Mouse (Mus musculus): ENCODE measurements around the gene RPS10-NUDT3. TPM values are rescaled to one million over a fixed set of nuclear protein-coding genes. Genes with fewer than 3 reads are reported as not detected.

The RPS10-NUDT3 gene
- total RNA-seq, 2 experiments from 2014 or later: 1.5 TPM; not detected in 1

DNA sequence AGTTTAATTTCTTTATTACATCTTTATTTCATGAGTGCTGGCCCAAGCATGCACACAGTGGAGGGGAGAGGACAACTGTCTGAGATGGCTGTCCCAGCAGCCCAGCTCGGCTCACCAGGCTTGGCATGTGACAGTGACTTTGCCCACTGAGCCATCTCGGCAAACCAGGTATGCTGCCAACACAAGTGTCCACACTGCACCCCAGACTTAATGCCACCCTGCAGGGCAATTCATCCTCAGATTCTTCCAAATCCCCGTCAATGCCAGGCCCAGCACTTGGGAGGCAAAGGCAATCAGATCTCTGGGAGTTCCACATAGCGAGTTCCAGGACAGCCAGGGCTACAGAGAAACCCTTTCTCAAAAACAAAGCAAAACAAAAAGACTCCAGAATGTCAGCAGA lies 22.0 kb downstream of the RPS10-NUDT3 start:
- DNase-seq (ENCODE audit: extremely low spot score in 1 of 2, low spot score in 1 of 2): no peak

DNA sequence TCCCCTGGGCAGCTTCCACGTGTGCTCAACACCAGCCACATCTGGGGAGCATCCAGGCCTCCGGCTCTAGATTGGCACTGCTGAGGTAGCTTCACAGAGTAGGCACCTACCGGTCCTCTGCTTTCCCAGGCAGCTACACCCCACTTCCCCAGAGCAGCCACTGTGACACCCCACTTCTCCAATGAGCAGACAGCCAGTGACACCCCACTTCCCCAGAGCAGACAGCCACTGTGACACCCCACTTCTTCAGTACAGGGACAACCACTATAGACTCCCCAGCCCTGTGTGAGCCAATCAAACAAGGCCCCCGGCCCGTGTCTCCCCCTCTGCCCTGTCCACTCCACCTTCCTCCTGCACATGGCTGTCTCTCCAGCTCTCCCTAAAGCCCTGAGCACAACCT lies 23.0 kb downstream of the RPS10-NUDT3 start:
- DNase-seq (ENCODE audit: extremely low spot score in 1 of 2, low spot score in 1 of 2): no peak

DNA sequence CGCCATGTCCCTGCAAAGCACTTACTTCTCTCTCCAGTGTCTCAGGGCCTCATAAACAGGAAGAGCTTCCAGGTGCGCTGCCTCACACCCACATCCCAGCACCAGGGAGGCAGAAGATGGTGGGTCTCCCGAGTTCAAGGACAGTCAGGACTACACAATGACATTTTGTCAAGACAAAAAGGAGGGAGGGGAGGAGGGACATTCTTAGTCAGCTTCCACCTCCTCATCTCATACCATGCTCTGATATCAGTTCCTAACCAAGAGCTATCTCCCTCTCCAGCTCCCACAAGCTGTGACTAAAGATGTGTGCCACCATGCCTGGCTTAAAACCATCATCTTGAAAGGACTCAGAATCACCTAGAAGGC lies 23.5 kb downstream of the RPS10-NUDT3 start:
- DNase-seq (ENCODE audit: extremely low spot score in 1 of 2, low spot score in 1 of 2): no peak

DNA sequence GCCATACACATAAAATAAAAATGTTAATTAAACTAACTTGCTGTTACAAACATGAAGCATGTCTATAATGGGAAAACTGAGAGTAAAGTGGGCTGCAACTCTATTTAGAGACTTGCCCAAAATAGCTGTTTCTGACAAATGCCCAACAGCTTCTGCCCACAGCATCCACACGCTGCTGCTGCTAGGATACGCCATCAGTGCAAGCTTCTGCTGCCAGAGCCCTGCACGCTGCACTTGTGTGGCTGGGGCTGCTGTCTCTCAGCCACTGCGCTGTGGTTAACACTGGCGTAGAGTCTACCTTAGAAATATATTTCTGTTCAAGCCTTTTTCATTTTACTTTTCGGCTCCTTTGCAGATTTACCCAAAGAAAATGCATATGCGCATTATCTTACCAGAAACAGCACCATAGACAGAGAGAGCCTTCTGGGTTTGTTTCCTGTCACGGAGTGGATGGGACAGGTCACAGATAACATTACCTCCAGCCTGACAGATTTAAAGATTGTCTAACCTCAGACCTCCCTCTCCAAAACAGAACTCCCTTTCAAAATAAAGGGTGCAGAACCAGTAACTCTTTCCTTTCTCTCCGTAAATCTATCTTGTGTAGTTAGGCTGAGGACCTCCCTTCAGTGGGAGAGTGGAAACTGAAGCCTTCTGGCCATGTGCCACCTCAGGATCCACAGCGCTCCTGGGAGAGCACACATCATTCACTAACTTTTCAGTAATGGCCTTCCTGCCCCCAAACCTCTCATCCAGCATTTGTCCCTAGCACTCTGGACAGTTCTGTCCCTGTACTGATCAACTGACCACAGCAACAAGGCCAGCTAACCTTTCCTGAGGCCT lies 24.1 kb downstream of the RPS10-NUDT3 start:
- DNase-seq (ENCODE audit: extremely low spot score in 1 of 2, low spot score in 1 of 2): peak in 1 of 2 experiments; percentile 51

DNA sequence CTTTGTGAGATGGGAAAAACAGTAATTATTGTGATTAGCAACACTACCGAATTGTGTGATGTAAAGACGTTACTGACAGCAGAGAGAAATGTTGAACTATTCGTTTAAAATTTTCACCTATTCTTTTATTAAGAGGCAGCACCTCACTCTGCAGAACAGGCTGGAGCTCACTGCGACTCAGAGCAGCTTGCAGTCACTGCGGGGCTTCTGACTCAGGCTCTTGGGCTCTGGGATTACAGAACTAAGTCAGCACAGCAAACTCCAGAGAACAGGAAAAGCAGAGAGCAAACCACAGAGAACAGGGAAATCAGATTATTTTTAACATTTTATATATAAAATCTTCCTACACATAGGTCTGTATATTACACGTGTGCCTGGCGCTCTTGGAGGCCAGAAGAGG lies 25.4 kb downstream of the RPS10-NUDT3 start:
- no peak for DNase-seq (ENCODE audit: extremely low spot score in 1 of 2, low spot score in 1 of 2)

DNA sequence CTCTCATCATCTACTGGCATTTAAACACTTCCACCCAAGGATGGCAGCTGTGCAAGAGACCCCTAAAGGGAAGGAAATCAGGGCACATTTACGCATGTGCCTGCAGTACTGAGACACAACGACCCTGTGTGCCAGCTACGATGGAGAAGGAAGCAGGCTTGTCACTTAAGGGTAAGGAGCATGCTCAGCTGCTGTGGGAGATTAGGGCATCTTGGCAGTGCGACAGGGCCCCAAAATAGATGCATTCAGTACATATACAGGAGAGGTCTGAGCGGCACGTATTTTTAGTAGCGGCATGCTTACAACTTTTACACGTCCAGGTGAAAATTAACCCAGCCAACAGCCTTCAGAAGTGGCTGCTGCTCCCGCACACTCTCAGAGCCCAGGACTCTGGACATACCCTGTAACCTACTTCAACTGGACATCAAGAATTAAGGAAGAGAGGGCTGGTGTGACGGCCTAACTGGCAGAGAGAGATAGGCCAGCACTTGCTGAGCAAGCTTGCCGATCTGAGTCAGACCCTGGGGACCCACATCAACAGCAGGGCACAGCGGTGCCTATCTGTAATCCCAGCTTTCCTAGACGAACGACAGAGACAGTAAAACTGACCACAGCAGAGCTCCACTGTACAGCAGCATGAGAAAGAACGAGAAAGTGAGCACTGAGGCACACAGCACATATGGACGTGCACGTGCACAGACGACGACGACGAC lies 31.3 kb downstream of the RPS10-NUDT3 start:
- no peak for DNase-seq (ENCODE audit: extremely low spot score in 1 of 2, low spot score in 1 of 2)

DNA sequence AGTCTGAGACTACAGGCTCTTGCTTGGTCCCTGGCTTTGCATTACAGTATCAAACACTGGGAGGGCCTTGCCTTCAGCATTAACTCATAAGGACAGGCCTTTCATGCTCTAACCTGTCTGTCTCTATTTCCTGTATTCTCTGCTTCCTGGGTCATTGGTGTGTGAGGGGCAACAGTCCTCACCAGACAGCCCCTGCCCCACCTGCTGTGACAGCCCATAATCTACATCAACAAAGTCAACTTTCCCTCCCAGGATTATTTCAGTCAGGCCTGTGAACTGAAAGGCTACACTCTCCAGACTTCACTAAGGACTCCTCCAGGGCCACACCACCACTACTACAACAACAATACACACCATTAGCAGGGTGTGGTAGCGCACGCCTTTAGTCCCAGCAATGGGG lies 32.0 kb downstream of the RPS10-NUDT3 start:
- no peak for DNase-seq (ENCODE audit: extremely low spot score in 1 of 2, low spot score in 1 of 2)

DNA sequence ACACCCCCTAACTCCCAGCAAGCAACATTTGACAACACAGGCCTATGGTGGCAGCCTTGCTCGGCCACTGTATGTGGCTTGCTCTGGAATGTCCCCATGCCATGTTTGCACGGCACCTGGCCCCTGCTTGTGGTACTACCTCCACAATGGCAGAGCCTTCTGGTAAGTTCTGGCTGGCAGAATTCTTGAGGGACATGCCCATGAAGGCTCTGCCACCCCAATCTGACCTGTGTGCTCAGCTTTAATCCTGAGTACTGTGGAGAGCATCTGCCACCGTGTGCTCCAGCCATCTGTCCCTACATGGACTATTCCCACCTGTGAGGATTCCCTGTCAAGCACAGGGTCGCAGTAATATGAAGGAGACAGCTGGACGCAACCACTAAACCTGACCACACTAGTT lies 34.2 kb downstream of the RPS10-NUDT3 start:
- no peak for DNase-seq (ENCODE audit: extremely low spot score in 1 of 2, low spot score in 1 of 2)

DNA sequence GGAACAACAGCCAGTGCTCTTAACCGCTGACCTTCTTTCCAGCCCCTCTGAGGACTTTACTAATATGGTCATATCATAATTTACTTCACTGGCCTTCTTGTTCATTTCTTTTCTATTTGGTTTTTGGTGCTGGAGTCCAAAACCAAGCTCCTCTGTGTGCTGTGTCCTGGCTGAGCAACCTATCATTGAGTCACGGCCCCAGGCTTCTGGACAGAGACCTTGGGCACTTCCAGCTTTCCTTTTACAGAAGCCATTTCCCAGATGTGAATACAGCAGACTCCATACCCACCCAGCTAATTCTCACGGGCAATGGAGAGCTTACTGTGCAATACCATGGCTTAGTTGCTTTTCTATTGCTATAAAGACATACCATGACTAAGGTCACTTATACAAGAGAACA lies 34.7 kb downstream of the RPS10-NUDT3 start:
- no peak for DNase-seq (ENCODE audit: extremely low spot score in 1 of 2, low spot score in 1 of 2)

DNA sequence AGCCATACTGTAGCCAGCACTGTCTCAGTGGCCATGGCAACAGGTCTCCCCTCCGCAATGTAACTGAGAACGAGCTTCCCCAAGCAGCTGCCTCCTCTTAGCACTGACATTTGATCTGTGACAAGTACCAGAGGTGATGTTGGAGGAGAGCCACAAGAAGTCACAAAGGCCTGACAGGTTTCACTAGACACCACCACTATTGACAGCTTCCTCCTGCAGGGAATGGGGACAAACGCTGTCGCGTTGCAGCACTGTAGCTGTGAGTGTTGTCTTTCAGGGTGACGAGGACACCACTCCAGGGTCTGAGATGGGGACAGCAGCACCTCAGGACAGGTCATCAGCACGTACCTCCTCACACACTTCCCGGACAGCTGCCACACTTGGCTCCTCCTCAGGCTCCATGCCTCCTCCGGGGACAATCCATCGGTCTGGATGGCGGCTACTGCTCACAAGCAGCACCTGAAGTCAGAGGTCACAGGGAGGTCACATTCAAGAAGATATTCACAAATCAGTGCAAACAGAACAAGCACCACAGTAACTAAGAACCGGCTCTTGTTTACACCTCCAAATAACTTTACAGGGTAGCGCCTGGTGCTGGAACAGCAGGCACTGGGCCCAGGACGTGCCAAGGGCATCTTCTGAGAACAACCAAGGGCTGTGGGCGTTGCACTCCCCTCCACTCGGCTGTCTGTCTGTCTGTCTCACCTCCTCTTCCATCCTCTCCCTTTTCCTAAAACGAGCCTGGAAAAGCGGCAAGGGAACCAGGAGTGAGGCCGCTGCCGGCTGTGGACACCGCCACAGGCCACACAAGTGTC lies 38.4 kb downstream of the RPS10-NUDT3 start:
- no peak for DNase-seq (ENCODE audit: extremely low spot score in 1 of 2, low spot score in 1 of 2)

DNA sequence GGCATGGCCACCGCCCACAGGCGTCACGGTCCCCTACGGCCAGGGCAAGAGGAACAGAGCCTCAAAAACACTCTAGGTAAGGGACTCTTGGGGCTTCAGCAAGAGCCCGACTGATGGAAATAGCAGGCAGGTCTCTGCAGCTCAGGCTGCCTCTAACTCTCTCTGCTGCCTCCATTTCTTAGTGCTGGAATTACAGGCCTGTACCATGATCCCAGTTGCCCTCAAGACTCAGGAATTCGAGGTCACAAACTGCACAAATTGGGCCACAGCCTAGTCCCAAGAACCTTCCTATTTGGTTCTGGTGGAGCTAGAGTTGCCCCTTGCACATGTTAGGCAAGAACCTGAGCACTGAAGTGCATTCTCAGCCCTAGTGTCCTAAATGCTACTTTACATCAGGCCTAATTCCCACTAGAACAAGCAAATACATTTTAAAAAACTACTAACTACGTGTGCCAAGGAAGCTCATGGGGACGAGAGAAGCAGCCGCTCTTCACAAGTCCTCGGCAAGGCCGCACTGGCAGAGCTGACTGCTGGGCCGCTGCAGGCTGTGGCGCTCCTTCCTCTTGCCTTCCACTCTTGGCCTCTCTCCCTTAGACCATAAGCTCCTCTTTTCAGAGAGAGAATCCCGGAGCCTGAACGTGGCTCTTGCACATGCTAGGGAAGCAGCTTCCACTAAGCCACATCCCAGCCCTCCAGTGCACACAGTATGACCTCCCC lies 39.2 kb downstream of the RPS10-NUDT3 start:
- DNase-seq (ENCODE audit: extremely low spot score in 1 of 2, low spot score in 1 of 2): no peak

DNA sequence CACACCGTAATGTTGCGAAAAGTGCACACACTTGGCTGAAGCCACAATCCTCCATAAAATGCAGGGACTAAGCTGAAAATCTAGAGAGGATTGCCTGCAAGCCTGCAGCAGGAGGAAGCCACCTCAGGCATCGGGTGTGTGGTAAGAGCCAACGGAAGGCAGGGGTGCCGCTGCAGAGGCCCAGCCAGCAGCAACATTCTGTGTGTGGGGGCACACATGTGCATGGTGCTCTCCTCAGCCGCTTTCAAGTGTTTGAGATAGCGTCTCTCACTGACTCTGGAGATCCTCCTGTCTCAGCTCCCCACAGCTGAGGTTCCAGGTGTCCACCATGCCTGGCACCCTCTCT lies 42.5 kb downstream of the RPS10-NUDT3 start:
- no peak for DNase-seq (ENCODE audit: extremely low spot score in 1 of 2, low spot score in 1 of 2)

DNA sequence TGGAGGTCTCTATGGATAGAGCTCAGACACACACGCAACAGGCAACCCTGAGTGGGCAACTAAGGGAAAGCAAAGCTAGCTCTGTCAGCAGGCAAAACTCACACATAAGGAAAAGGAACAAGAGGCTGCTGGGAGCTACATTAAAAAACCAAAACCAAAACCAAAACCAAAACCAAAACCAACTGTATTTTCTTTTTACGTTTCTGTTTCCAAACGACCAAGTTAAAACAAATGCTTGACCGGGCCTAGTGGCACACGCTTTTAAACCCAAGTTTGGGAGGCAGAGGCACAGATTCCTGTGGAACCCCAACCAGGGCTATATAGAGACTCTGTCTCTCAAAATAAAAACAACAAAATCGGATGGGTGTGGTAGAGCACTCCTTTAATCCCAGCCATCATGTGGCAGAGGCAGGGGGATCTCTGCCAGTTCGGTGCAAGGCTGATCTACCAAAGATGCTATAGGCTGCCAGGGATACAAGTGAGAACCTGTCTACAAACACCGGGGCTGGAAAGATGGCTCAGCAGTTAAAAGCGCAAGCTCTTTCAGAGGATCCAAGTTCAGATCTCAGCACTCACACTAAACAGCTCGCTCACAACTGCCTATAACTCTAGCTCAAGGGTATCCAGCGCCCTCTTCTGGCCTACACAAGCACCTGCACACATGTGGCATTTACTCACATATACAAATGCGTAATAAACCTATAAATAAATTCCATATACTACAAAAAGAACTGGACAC lies 43.0 kb downstream of the RPS10-NUDT3 start:
- DNase-seq (ENCODE audit: extremely low spot score in 1 of 2, low spot score in 1 of 2): no peak

DNA sequence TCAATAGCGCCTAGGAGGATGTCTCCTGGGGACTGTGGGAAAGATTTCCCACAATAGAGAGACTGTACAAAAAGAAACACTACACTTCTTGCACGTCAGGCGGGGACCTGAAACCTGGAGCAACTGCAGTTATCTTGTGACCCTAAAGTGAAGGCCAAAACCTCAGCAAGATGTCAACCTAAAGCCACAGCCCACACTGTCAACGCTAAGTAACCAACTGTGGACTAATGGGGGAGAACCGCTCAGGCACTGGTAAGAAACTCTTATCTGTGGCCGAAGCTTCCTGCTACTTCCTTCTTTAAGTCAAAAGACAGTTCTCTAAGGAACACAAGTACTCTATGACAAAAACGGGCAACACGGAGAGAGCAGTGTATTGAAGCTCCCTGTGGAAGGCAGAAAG lies 46.8 kb downstream of the RPS10-NUDT3 start:
- no peak for DNase-seq (ENCODE audit: extremely low spot score in 1 of 2, low spot score in 1 of 2)

DNA sequence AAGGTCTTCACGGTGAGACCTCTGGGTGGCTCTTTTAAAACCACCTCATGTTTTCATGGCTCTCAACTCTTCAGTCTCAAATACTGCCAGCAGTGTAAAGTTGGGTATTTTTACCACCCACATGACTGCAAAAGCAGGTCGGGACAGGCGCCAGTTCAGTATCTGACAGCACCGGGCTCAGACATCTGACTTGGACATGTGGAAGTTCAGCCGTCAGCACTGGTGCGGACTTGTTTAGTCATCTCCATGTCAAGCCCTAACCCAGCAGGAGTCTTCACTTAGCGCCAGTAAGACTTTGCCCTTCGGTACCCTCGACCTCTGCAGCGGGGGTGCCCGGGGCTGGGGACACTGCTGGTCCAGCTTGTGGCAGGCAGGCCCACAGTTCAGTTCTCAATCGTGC lies 47.8 kb downstream of the RPS10-NUDT3 start:
- no peak for DNase-seq (ENCODE audit: extremely low spot score in 1 of 2, low spot score in 1 of 2)

DNA sequence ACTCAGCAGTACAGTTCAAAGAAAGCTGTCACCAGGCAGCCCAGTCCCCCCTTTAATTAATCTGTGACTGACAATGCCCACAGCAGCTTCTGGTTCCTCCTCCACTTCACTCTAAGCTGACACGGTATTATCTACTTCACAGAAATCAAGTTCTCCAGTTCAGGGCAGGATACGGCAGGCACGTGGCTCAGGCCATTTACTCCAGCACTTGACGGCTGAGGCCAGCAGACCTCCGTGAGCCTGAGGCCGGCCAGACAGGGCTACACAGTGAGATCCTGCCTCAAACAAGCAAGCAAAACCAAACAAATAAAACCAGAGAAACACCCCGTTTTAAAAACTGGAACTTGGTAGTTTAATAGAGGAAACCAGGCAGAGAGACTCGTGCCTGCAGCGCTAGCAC lies 48.4 kb downstream of the RPS10-NUDT3 start:
- no peak for DNase-seq (ENCODE audit: extremely low spot score in 1 of 2, low spot score in 1 of 2)

DNA sequence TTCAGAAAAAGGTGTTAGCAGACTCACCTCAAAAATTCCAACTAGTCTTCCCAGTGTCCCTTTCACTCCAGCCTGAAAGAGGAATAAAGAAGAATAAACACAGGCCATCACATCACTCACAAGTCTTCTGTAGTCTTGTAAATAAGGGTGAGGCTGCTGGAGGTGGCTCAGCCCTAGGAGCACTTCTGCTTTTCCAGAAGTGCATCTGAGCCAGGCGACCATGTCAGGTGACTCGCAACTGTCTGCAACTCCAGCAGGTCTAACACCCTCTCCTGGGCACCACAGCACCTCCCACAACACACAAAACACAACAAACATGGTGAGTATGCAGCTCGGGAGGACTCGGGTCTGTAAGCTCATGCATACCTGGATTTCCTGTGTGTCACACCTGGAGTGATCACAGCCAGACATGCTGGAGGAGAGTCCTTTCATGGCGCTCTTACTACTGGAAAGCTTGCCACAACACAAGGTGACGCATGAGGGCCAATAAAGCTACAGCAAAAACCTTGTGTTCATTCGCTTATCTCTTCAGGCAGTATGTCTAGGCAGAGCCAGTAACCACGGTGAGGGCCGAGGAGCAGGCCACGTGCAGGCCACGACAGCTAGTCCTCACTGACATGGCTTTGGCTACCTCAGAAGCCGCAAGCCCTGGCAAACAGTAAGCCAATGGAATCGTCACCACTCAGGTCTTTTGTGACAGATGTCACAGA lies 51.7 kb downstream of the RPS10-NUDT3 start:
- DNase-seq (ENCODE audit: extremely low spot score in 1 of 2, low spot score in 1 of 2): no peak

DNA sequence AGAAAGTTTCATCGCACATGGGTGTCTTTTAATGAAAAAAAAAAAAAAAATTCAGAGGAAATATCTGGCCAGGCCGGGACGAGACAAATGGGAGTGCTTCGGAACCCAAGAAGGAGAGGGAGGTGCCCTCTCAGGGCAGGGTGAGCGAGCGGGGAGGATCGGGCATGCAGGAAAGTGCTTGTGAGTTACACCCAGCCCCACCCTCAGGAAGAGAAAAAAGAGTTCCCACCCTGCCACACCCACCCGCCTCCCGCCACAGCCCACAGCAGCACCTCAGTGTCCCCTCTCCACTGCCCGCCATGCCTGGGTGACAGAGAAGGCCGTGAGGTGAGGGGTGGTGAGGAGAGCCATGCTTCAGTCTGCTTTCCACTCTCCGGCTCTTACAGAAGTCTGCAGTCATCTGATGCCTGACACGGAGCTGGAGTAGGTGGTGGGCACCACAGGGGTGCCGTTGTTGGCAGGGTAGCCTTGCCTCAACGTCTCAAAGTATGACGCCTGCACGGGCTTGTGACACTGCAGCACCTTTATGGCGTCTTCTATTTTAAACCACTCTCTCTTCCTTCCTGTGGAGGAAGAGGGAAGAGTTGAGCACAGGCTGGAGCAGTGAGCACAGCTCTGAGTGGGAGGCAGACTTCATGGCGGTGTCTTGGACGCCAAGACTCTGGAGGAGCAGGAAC lies 54.5 kb downstream of the RPS10-NUDT3 start:
- DNase-seq (ENCODE audit: extremely low spot score in 1 of 2, low spot score in 1 of 2): no peak

DNA sequence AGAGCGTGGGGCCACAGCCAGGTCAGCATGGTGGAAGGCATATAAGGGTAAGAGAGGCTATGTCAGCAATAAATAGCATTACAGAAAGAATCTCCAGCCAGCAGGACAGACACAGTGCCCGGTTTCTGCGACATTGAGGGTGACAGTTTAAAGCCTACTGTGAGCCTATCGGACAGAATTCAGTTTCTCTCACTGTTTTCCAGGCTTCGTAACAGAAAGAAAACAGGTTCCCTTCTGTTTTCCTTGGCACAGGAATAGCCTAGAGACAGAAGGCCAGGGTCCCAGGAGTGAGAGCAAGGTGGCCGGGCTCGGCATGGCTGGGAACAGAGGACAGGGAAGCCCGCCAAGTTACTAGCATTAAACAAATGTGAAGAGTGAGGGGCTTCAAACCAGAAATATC lies 55.2 kb downstream of the RPS10-NUDT3 start:
- DNase-seq (ENCODE audit: extremely low spot score in 1 of 2, low spot score in 1 of 2): no peak

Measured in layer of hippocampus, postnatal 25 days (tissue).